Mouse (Mus musculus) embryonic facial prominence, embryonic 12.5 days (tissue): ENCODE data around the gene Kncn. TPM values are rescaled to one million over a fixed set of nuclear protein-coding genes. Genes with fewer than 3 reads are reported as not detected.

Experiments used
- ATAC-seq: fragments of 200-750 bp; cut with Nextera tagmentation; 2 replicates; pipeline ENCODE4 v1.8.0; 2017; ENCODE audit not compliant: insufficient number of reproducible peaks, insufficient read depth, low FRiP score, low TSS enrichment
- H3K27ac ChIP-seq: fragments of 300-500 bp; sonication (generic); 2 replicates; pipeline ENCODE4 v1.5.1; 2016; ENCODE audit warnings: mild to moderate bottlenecking
- H3K27me3 ChIP-seq: fragments of 300-500 bp; sonication (generic); 2 replicates; pipeline ENCODE4 v1.6.1; 2016; ENCODE audit warnings: mild to moderate bottlenecking, moderate library complexity
- H3K36me3 ChIP-seq: fragments of 300-500 bp; sonication (generic); 2 replicates; pipeline ENCODE4 v1.6.1; 2016; ENCODE audit warnings: mild to moderate bottlenecking
- H3K4me1 ChIP-seq: fragments of 300-500 bp; sonication (generic); 2 replicates; pipeline ENCODE4 v1.6.1; 2016
- H3K4me2 ChIP-seq: fragments of 300-500 bp; sonication (generic); replicated peaks from 2 replicates; pipeline ENCODE4 v1.6.1; 2016; ENCODE audit warnings: mild to moderate bottlenecking, moderate library complexity
- H3K4me3 ChIP-seq: fragments of 300-500 bp; sonication (generic); 2 replicates; pipeline ENCODE4 v1.5.1; 2016; ENCODE audit warnings: mild to moderate bottlenecking
- H3K9ac ChIP-seq: fragments of 300-500 bp; sonication (generic); 2 replicates; pipeline ENCODE4 v1.6.1; 2016; ENCODE audit warnings: mild to moderate bottlenecking, moderate library complexity
- H3K9me3 ChIP-seq: fragments of 300-500 bp; sonication (generic); 2 replicates; pipeline ENCODE4 v1.6.1; 2016; ENCODE audit warnings: mild to moderate bottlenecking, moderate library complexity
- WGBS: fragments of 180-500 bp; shearing (Covaris S2); methylation state at CpG from one replicate; pipeline ENCODE4 v1.1.7; 2016; 5-methylcytosine and 5-hydroxymethylcytosine counted together
- polyA plus RNA-seq: library from polyadenylated mRNA; unstranded; fragments of >200 nt; fragmentation: Nextera tagmentation; extraction: Ambion mirVana; gene quantifications from 2 replicates; pipeline ENCODE4 v1.2.1, GENCODE M21; 2016

Kncn gene
- not detected in 2 replicates for polyA plus RNA-seq

DNA sequence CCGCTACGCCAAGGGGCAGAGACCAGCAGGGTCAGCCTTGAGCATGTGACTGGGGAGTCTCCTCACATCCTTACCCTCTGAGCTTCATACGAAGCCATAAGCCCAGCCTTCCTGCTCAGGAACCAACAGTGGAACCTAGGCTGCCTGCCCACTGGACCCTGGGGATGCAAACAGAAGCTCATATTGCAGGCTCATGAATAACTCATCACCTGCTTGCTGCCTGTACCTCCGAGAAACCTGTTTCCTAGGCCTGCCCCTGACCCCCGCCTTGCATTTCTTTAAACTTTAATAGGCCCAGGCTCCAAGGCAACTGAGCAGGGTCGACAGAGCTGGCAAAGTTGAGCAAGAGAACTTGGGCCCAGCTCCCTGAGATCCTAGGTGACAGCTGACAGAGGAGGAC, at the start of gene Kncn:
Gene Kncn (plus strand): TSS at position 379 of the 400 bp plus-strand sequence.
- 0 out of 2 replicates have a peak, but pooled peaks have one; percentile 2 for ATAC-seq
- H3K9me3 ChIP-seq: no peaks in the 10 kb centered on the region
- H3K36me3 ChIP-seq: no peaks in the 10 kb centered on the region
- peaks cover 17% of the 10 kb centered on the region for H3K27me3 ChIP-seq
- no peak within 1 kb of the TSS for H3K9ac ChIP-seq
- no peak within 1 kb of the TSS for H3K4me2 ChIP-seq
- no peak within 1 kb of the TSS for H3K4me3 ChIP-seq
- 68% methylated on average over 6 of the region's 6 CpGs for WGBS
- H3K4me1 ChIP-seq: no peaks in the 10 kb centered on the region
- no peak within 1 kb of the TSS for H3K27ac ChIP-seq

DNA sequence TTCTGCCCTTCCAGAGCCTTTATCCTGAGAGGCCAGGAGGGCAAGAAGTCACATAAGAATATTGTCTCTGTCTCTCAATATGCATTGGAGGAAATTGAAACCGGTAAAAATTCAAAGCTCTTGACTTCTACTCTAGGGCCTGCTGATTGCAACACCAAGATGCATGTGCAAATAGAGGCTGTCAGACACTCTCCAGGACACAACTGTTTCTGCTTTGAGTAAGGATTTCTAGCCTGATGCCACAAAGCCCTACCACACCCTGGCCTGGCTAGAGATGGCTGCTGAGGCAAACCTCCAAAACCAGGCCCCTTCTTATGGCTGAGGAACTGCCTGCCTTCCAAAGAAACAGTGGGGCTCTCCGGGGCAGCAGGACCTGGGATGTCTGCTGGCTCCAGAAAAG, 48.6 kb upstream of the Kncn start:
- no peak for ATAC-seq
- H3K9ac ChIP-seq: no peak overlapping the region
- no peak overlapping the region for H3K4me3 ChIP-seq
- H3K9me3 ChIP-seq: no peaks in the 10 kb centered on the region
- H3K27me3 ChIP-seq: no peaks in the 10 kb centered on the region
- 72% methylated on average over 2 of the region's 2 CpGs for WGBS
- H3K27ac ChIP-seq: no peak overlapping the region
- peaks cover 11% of the 10 kb centered on the region for H3K4me1 ChIP-seq
- no peak overlapping the region for H3K4me2 ChIP-seq
- peaks cover 13% of the 10 kb centered on the region; the same call in 1 of the 2 replicates for H3K36me3 ChIP-seq

DNA sequence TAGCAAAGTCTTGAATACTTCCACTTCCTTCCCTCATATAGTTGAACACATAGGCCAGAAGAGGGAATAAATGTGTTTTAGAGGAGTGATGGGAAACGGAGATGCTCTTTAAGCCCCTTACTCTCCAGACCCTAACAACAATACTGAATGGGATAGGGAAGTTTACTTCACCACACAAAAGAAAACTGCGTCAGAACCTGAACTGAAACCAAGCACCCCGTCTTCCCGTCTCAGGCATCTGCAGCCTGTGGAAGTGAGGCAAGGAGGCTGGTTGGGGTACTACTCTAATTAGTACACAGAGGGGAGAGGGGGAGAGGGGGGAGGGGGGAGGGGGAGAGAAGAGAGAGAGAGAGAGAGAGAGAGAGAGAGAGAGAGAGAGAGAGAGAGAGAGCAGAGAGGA, 46.0 kb upstream of the Kncn start:
- Histone ChIP-seq H3K4me1 (peaks cover 11% of the 10 kb centered on the region), H3K9ac (no peak overlapping the region), H3K27me3 (no peaks in the 10 kb centered on the region), H3K27ac (no peak overlapping the region), H3K4me3 (no peak overlapping the region), H3K4me2 (peak overlapping the region; percentile 60), H3K9me3 (no peaks in the 10 kb centered on the region), H3K36me3 (no peaks in the 10 kb centered on the region)
- WGBS: 82% methylated on average over 4 of the region's 4 CpGs
- no peak for ATAC-seq

DNA sequence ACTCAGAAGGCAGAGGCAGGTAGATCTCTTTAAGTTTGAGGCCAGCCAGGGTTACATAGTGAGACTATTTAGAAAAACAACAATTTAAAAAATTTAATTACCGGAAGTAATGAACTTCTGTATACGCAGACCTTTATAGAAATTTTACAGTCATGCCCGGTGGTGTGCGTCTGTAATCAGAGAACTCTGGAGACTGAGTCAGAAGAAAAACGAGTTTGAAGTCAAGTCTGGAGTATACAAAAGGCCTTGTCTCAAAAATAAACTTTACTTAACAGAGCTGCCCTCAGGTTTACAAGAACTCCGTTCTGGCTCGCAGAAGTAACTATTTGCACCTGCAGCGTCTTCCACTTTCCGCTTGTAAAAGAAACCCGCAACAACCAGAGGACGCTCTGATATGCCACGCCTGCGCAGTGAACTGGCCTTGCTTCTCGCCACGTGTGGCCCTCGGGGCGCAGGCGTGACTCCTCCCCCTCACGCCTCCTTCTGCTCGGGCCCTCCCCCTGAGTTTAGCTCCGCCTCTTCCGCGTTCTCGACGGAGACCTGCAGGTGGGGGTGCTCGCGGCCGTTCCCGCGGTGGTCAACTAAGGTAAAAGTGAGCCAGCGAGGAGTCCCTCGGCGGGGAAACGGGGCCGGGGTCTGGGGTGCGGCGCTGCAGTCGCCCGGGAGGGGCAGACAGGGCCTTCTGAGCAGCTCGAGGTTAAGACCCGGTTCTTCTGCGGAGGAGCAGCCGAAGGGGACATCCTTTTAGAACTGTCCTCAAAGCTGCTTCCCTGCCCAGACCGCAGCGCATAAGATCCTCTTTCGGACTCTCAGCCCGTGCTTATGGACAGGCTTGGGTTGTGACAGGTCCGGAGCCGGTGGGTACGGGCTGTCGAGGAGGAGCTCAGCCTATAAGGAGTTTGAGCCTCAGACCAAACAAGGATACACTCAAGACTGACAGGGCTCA, 45.2 kb upstream of the Kncn start, which contains the start of gene Mknk1:
Gene Mknk1 (plus strand): TSS at position 503 of the 946 bp plus-strand sequence.
- peak within 1 kb of the TSS; percentile 62 for H3K4me3 ChIP-seq
- WGBS: 2% methylated on average over 51 of the region's 51 CpGs
- H3K9ac ChIP-seq: peak within 1 kb of the TSS; percentile 60

DNA sequence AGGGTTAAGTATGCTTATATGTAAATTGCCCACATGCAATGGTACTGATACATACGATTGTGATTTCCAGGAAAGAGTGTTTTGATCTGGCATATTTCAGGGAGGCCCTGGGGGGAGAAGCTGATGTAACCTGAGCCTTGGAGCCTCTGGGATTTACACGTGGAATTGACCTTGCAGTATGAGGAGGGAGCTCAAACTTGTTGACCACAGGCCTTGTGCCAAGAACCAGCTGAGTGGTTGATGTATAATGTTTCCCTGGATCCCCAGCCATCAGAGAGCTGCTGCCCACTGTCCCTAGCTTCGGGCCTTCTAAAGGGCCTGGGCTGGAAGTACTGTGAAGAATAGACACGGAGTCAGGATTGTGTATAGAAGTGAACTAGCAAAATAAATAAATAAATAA, 44.2 kb upstream of the Kncn start:
- Histone ChIP-seq H3K4me3 (peak overlapping the region; percentile 62), H3K27ac (no peak overlapping the region), H3K36me3 (no peaks in the 10 kb centered on the region), H3K4me2 (peak overlapping the region; percentile 60), H3K27me3 (no peaks in the 10 kb centered on the region), H3K9me3 (no peaks in the 10 kb centered on the region), H3K4me1 (peaks cover 11% of the 10 kb centered on the region), H3K9ac (no peak overlapping the region)
- WGBS: 40% methylated on average over 4 of the region's 4 CpGs
- no peak for ATAC-seq

More for the DNA sequence above, 45.2 kb upstream of the Kncn start, which contains the start of gene Mknk1:
- H3K36me3 ChIP-seq: no peaks in the 10 kb centered on the region
- no peaks in the 10 kb centered on the region for H3K9me3 ChIP-seq
- peaks cover 11% of the 10 kb centered on the region for H3K4me1 ChIP-seq
- peak within 1 kb of the TSS; percentile 60 for H3K4me2 ChIP-seq
- H3K27ac ChIP-seq: peak within 1 kb of the TSS; percentile 32; the same call in 1 of the 2 replicates
- ATAC-seq: peak; percentile 87
- H3K27me3 ChIP-seq: no peaks in the 10 kb centered on the region

DNA sequence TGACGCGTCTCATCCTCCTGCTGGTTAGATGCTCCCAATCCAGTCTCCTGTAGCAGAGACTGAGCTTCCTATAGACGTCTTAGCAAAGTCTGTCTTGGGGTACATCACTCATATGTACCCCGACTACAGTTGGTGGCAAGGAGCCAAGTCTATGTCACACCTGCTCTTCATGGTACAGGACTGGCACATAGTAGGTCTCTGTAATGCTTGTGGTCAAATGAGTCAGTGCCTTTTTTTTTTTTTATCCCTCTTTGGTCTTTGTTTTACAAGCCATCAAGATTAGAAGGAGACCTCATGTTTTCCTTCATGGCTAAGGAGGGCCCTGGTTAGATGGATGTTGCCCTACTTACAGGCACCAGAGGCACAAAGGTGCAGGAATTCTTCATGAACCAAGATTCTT, 43.4 kb upstream of the Kncn start:
- Histone ChIP-seq H3K27me3 (no peaks in the 10 kb centered on the region), H3K36me3 (no peaks in the 10 kb centered on the region), H3K27ac (no peak overlapping the region), H3K4me2 (no peak overlapping the region), H3K4me3 (no peak overlapping the region), H3K4me1 (peaks cover 11% of the 10 kb centered on the region), H3K9me3 (no peaks in the 10 kb centered on the region), H3K9ac (no peak overlapping the region)
- 87% methylated on average over 4 of the region's 4 CpGs for WGBS
- no peak for ATAC-seq

DNA sequence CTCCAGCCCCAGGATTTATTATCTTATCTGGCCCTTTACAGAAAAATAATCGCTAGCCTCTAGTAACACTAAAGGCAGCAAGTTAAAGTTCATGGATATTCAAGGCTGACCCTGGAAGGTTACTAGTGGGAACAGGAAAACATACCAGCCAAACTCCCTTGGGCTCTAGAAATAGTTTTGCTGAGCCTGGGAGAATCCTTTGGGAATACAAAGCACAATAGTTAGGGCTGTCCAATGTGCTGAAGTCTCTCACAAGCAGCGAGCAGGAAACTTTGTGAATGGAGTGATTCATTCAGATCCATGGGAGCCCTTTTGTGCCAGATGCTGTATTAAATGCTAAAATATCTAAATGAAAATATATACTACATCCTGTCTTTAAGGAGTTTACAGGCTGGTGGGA, 37.5 kb upstream of the Kncn start:
- Histone ChIP-seq H3K9me3 (no peaks in the 10 kb centered on the region), H3K9ac (no peak overlapping the region), H3K27me3 (no peaks in the 10 kb centered on the region), H3K27ac (no peak overlapping the region), H3K4me1 (no peaks in the 10 kb centered on the region), H3K36me3 (peaks cover 6% of the 10 kb centered on the region; the same call in 1 of the 2 replicates), H3K4me3 (no peak overlapping the region), H3K4me2 (no peak overlapping the region)
- WGBS: 37% methylated on average over 2 of the region's 2 CpGs
- ATAC-seq: no peak

DNA sequence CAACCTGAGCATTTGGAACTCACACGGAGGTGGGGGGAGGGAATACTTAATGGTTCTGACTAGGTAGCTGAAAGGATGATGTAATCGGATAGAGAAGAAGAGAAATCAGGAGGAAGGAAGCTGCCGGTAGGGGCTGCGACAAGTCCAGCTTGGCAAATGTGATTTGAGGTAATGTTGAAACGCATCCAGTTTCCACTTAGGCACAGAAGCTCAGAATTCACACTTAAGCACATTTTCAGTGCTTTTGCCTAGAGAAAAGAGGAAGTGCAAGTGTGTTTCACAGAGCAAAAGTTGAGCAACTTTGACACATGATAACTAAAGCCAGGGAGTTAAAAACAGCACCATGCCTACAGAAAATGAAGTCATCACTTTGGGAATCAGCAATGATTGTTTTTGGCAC, 36.8 kb upstream of the Kncn start:
- no peak overlapping the region for H3K4me3 ChIP-seq
- H3K9ac ChIP-seq: no peak overlapping the region
- H3K27me3 ChIP-seq: no peaks in the 10 kb centered on the region
- peaks cover 11% of the 10 kb centered on the region; the same call in 1 of the 2 replicates for H3K36me3 ChIP-seq
- H3K4me2 ChIP-seq: no peak overlapping the region
- ATAC-seq: no peak
- WGBS: 53% methylated on average over 5 of the region's 5 CpGs
- H3K4me1 ChIP-seq: no peaks in the 10 kb centered on the region
- H3K27ac ChIP-seq: no peak overlapping the region
- no peaks in the 10 kb centered on the region for H3K9me3 ChIP-seq

DNA sequence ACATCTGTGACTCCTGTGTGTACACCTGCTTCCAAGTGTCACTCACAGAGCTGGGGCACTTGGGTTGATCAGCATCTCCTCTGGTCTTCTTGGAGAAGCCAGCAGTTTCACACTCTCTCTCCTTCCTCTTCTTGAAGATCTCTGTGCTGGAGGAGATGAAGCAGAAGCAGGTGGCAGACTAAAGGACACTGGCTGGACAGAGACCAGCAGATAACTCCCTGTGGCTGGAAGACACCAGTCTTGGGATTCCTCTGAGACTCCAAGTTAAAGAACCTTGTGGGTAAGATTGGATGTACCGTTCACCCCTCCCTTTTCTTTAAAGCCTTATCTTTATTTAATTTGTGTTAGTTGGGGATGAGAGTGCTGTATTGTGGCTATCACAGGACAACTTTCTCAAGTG, 36.1 kb upstream of the Kncn start:
- Histone ChIP-seq H3K4me1 (no peaks in the 10 kb centered on the region), H3K4me3 (no peak overlapping the region), H3K27ac (no peak overlapping the region), H3K36me3 (peaks cover 11% of the 10 kb centered on the region; the same call in 1 of the 2 replicates), H3K27me3 (no peaks in the 10 kb centered on the region), H3K9ac (no peak overlapping the region), H3K9me3 (no peaks in the 10 kb centered on the region), H3K4me2 (no peak overlapping the region)
- WGBS: 90% methylated on average over 1 of the region's 1 CpGs
- no peak for ATAC-seq

DNA sequence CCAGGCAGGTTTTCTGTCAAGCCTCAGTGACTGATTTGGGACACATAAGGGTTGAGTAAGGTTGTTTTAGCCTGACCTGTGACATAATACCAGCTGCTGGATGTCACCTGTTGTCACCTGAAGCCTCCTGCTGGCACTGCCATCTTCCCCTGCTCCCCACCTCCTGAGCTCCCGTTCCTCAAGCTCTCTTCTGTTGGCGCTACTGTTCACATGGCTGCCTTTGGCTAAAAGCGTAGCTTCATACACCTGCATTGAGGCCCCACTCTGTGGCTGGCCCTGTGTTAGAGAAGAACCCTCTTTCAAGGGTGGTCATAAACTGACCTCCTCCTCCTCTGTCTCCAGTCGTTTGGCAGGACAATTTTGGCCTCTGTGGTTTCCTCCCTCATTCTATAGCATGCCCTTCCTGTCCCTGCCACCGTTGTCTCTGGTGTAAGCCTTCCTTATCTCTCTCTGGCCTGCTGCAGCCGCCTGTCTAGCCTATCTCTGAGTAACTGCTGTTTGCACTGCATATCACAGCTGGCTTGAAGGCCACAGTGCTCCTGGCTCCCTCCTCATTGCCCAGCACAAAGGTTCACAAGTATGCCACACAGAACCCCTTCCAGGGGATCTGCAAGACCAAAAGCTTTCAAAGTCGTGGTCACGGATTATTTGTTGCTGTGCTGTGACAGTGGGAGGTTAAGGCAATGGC, 35.1 kb upstream of the Kncn start:
- WGBS: 77% methylated on average over 8 of the region's 8 CpGs
- H3K27me3 ChIP-seq: no peaks in the 10 kb centered on the region
- H3K9ac ChIP-seq: no peak overlapping the region
- no peaks in the 10 kb centered on the region for H3K9me3 ChIP-seq
- peaks cover 16% of the 10 kb centered on the region for H3K36me3 ChIP-seq
- H3K4me1 ChIP-seq: no peaks in the 10 kb centered on the region
- H3K4me3 ChIP-seq: no peak overlapping the region
- H3K27ac ChIP-seq: no peak overlapping the region
- ATAC-seq: no peak
- no peak overlapping the region for H3K4me2 ChIP-seq

DNA sequence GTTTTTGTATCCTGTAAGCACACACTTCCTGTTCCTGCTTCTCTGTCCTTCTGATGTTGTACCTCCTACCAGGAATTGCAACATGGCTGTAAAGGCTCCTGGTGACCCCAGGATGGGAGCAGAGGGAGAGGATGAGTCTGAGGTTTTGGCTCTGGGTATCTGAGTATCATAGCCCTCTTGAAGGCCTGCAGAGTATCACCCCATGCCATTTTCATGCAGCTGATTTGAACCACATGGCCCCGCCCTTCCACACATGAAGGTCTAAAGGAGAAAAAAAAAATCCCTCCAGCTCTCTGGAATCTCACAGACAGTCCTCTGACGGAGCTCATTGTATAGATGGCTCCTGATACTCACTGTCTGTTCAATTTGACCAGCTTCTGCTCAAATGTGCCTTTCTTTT, 34.1 kb upstream of the Kncn start:
- Histone ChIP-seq H3K4me2 (no peak overlapping the region), H3K36me3 (peaks cover 16% of the 10 kb centered on the region), H3K9me3 (no peaks in the 10 kb centered on the region), H3K27me3 (no peaks in the 10 kb centered on the region), H3K27ac (no peak overlapping the region), H3K9ac (no peak overlapping the region), H3K4me3 (no peak overlapping the region), H3K4me1 (peaks cover 3% of the 10 kb centered on the region; the same call in 1 of the 2 replicates)
- WGBS: 71% methylated on average over 2 of the region's 2 CpGs
- ATAC-seq: no peak
